Mouse (Mus musculus) erythroid progenitor cell, adult 5-6 weeks (primary cell): ENCODE measurements around the gene Eif3i. TPM values are rescaled to one million over a fixed set of nuclear protein-coding genes. Genes with fewer than 3 reads are reported as not detected.

Experiments
- ATAC-seq: replicated peaks from 2 replicates; pipeline ENCODE4 v1.8.0; 2016; ENCODE audit warnings: moderate number of reproducible peaks, mild to moderate bottlenecking, moderate TSS enrichment, inconsistent platforms; ENCODE audit not compliant: poor library complexity, low FRiP score, severe bottlenecking
- total RNA-seq, 2 experiments: library from RNA; stranded (forward) in 1 of 2; stranded (reverse) in 1 of 2; fragments of 150-400 nt in 1 of 2; fragments of 186-747, 209-891 nt in 1 of 2; gene quantifications; 2 replicates each; pipeline versions ENCODE4 v1.2.3 to v1.2.4; 2015 to 2017; ENCODE audit warnings: low replicate concordance in 2 of 2

Gene Eif3i
- total RNA-seq, 2 experiments from 2014 or later: 59.7 to 79.6 TPM

DNA sequence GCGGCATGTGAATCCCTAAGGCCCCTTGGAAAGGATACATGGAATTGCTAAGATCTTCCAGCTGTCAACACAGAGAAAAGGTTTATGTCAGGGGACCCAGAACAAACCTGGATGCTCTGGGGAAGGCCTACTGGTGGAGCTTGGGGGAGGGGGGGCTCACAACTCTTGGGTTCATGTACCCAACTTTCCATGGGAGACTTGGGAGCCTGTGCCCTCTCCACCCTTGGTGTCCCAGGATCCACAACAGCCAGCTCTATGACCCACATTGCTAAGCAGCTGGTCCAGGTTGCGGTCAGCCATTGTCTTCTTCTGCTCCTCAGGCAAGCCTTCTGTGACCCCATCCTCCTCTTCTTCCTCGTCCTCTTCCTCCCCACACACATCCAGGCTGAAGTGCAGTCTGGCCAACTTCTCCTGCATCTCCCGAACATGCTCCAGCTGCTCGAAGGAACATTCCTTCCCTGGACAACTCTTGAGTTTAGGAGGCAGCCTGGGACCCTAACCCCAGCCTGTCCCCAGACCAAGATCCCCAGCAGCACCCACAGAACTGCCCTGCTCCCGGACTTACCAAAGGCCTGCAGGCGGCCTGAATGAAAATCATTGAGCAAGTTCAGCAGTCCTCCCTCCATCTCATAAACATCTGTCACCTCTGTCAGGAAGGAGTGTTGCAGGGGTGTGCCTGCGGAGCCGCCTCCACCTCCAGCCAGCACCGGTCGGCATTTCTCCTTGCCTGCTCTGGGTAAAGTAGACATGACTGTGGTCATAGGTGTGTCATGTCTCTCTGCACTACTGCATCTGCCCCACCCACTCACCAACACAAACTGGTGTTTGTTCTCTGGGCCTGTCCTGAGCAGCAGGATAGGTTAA is 20.2 kb upstream of the Eif3i start:
- ATAC-seq: no peak

DNA sequence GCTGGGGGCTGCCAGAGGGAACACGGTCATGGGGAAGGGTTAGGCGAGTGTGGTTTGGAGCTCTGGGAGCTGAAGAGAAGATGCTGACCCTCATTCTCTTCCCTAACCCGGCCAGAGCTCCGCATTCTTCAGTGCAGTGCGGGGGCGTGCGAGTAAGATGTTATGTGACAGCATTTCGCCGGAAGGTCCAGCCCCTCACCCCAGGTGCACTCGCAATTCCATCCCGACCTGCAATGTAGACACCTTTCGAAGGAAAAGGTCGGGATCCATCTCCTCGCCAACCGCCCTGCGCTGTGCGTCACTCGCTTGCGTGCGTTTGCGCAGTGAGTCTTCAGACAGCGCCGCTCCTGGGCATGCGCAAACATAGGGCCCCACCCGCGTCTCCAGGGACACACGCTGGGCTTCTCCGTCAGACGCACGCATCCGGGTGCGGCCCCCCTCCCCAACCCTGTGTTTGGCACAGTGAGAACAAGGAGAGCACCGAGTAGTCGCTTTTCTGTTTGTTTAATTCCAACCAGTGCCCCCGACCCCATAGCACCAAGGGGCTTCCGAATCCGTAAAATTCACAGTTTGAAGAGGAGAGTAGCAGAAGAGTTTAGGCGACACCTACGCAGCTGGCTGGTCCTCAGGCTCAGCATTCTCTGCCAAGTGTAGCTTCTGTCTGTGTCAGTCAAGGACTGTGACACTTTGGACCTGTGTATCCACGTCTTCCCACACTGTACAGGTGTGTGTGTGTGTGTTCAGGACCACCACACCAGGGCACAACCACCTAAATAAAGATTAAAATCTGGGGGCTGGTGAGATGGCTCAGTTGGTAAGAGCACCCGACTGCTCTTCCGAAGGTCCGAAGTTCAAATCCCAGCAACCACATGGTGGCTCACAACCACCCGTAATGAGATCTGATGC is 18.6 kb upstream of the Eif3i start, which contains the start of gene Iqcc:
TSS of gene Iqcc (minus strand) at position 314 of the 906 bp plus-strand sequence.
- ATAC-seq: peak; percentile 96

DNA sequence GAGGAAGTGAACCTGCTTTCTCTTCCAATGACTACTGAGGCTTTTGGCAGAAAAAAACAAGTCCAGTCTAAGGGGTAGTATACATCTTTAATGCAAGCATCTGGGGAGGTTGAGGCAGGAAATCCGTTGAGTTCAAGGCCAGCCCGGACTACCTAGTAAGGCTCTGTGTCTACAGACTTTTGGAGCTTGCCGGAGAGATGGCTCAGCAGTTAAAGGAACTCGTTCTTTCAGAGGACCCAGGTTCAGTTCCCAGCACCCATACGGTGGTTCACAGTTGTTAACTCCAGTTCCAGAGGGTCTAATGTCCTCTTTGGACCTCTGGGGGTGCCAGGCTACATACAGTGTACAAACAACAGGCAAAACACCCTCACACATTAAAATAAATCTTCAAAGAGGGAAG is 17.6 kb upstream of the Eif3i start:
- no peak for ATAC-seq

DNA sequence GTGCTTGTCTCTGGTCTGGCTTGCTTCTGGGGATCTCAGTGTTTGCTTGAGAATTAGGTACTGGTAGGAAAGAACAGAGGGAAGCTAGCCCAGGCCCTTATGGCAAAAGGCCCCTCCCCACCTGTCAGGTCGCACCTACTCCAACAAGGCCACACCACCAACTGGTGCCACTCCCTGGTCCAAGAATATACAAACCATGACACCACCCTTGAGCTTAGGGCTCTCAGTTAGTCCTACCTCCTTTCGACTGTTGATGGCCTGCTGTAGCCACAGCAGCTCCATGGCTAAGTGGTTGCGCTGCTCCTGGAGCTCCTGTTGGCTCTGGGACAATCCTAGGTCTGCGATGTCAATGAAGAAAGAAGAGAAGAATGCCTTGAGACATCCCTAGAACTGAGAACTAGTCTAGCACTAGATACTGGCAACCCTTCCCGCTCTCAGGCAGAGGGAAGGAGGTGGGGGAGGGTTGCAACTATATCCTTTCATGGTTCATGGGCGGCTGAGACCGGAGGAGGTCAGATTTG is 16.7 kb upstream of the Eif3i start:
- no peak for ATAC-seq

DNA sequence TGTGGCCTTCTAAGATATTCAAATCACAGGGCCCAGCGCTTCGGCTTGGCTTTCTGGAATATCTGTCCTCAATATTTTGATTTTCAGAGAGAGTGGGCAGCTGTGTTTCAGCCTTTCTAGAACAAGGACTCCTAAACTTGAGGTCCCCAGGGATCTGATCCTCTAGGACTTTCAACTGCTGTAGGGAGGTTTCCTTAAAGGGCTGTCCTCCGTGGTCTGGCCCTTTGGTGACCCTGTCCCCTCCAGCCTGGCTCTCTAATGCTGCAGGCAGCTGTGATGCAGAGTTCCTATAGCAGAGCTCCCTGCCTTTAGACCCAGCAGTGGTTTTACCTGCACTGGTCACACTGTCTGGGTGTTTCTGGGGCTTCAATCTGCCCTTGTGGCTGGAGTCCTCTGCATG is 16.2 kb upstream of the Eif3i start:
- ATAC-seq: no peak

DNA sequence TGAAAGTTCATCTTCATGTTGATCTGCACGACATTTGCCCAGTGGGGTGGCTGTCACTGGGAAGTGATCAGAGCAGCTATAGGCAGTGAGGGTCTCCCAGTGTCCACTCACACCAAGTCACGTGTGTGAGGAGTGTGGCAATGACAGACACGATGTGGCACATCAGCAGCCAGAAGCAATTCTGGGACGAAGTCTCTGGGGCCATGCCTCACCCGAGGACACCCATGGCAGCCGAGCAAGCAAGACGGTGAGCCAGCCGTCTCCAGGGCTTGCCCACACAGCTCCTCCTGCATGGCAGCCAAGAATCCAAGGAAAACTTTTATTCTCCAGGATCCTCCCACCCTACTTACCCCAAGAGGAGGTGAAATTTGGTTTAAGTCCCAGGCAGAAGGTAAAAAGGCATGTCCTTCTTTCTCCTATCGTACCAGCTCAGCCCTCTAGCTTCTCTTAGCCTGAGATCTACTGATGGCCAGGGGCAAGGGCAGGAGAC is 15.4 kb upstream of the Eif3i start:
- ATAC-seq: no peak

DNA sequence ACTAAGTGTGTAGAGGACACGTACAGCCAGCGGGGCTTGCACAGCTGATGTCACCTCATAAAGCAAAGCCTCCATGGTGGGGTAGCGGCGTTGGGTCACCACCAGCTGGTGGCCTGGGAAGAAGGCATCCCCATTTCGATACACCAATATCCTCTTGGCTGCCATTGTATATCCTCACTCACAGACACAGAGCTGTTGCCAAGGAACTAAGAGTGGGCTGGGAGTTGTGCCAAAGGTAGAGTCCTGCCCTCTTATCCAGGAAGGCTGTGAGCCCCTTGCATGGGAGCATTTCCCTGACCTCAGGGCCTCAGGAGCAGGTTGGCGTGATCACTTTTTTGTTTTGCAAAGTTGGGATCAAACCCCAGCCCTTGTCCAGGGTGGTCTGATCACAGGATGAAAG is 13.6 kb upstream of the Eif3i start, which contains the start of gene Dcdc2b:
TSS of gene Dcdc2b (minus strand) at position 165 of the 400 bp plus-strand sequence.
- no peak for ATAC-seq

DNA sequence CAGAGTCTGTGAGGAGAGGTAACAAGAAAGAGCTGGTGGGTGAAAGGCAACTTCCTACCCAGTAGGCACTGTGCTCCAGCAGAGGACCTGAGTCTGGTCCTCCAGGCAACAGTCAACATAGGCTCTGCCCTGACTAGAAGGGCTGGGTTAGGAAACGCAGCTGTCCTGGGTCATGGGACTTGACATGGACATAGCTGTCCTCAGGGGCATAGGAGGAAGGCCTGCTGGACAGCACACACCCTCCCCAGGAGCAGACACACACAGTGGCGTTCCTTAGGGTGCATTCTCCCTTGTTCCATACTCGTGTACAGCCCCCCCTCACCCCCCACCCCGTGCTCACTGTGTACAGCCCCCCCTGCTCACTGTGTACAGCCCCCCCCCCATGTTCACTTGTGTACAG is 10.0 kb upstream of the Eif3i start:
- ATAC-seq: no peak

DNA sequence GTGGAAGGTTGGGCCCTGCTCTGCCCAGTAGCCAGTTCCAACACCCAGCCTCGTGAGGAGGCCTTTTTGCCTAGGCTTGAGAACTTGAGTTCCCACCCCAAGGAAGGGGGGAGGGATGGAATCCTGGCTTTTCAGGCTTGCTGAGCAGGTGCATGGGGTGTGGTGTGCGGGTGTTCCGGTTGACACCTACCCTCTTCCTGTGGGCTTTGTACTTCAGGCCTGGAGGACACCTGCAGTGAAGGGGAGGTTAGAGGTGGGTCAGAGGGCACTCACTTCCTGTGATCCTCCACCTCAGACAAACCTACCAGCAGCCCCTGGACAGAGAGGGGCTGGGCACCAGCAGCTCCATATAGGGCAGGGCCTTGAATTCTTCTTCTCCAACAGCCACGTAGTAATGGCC is 9.6 kb upstream of the Eif3i start:
- ATAC-seq: no peak

DNA sequence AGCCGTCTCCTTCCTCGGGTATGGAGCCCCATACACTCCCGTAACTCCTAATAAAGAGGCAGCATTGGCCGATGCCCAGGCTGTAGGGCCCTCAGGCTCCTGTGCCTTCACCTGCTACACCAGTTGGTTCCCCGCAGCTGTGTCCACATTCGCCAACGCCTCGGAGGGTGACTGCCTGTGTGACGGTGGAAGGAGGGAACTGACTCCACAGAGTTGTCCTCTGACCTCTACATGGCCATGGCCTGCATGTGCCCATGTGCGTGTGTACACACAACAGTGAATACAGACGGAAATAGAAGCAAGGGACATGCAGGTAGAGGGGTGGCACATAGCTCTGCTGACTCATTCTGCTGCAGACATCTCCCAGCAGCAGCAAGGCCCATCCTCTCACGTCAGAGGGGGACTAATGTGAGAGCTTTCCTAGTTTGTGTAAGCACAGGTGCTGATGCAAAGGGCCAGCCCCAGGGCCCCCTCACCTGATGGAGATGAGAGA is 8.7 kb upstream of the Eif3i start:
- ATAC-seq: no peak

DNA sequence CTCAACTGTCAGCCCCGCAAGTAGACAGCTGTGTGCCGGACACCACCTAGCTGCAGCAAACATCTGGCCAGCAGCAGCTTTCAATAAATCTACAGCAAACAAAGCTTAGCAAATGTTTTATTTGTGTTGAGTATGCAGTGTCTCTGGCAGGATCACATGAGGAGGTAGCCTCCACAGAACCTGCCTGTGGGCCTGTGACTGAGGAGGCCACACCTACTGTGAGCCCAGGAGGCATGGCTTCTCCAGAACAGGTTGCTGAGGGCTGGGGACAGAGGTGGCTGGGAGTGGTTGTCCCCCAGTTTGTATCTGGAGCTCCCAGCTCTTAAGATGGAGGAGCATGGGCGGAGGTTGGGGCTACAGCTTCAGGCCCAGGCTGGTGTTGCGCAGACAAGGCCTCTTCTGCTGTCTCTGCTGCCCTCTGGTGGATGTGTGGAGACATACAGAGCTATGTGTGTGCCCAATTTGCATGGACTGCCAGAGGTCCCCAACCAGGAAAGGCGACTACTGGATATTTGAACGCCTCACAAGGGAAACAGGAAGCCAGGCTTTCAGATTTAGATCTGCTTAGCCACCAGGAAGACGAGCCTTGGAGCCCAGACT is 8.1 kb upstream of the Eif3i start:
- peak; percentile 86 for ATAC-seq

DNA sequence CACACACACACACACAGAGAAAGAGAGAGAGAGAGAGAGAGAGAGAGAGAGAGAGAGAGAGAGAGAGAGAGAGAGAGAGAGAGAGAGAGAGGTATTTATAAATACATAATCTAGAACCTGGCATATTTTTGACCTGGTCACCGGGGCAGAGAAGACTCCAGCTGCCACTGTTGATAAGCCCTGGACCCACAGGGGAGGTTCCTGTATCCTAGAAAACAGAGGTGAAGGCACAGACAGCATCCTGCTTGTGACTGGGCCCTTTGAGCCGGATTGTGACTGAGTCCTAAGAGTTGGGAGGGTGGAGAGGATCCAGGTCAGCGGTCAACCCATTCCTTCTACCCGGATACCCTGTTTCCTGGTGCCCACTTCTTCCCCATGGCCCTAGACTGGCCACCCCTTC is 11.6 kb downstream of the Eif3i start:
- peak; percentile 91 for ATAC-seq

DNA sequence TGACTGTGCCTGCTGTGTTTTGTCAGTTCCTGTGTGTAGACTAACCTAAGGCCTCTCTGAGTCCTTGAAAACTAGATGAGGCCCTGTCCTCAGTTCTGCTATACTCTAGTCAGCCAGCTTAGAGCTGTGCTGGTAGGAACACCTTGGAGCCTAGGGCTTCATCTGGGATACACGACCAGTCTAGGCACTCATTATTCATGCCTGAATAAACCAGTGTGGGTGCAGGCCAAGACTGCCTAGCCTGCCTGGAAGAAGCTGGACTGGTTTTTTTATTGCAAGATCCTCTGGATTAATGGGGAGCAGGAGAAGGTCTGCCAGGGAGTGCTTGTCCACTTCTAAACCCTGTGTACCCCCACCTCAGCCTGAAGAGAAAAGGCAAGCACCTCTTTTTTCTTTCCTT is 13.5 kb downstream of the Eif3i start:
- no peak for ATAC-seq

DNA sequence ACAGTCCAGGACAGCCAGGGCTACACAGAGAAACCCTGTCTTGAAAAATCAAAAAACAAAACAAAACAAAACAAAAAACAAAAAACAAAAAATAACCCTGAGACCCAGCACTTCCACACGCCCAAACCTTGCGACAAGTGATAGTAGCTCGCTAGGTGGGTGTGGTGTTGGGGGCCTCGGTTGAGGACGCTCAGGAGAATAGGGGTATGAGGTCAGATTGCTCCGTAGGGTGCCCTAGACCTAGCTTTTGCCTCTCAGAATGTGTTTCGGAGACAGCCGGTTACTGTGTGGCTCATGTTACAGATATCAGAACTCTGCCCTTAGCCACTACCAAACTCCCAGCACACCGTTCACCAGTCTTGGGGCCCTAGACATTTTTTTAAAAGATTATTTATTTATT is 14.7 kb downstream of the Eif3i start:
- ATAC-seq: no peak

DNA sequence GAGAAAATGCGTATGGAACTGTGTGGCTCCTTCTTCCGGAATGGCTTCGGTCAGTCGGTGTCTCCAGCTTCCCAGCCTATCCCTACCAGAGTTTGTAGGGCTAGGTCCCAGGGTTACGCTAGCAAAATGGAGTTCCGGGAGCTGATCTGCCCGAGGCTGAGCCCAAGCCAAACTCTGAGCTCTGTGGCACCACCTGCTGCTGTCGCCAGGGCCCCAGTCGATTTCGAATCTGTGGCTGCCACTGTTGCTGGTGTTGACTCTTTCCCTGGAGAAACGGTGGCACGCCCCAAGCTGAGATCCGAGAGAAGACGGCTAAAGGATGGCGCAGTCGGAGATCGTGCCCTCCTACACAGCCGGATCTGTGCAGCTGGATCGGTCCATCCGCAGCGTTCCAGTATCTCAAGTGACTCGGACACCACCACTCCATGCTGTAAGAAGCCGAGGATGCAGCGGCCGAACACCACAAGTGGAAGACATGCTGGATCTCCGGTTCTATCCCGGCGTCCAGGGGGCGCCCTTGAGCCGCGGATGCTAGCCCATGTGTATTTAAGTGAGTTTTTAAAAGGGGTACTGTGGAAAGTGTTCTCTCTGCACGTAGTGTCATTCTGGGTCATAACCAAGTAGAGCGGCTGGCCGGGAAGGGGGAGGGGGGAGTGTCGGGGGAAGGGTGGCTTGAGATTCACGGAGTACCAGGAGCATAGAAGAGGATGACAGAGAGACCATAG is 15.4 kb downstream of the Eif3i start:
- peak; percentile 75 for ATAC-seq

DNA sequence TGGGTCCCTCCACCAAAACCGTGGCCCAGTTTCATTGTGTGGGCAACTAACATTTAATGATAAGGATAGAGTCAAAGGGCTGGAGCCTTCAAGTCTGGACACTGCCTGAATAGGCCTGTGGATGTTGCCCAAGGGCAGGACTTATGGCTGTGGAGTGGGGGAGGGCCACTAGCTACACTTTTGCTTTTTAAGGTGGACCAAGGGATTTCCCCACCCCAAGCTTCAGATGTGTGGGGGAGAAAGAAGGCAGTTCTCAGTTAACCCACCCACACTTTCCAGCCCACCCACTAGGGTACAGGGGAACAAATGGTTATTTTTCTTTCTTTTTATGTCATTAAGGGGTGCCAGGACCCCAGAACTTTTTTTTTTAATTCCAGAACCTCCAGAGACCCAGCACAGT is 16.1 kb downstream of the Eif3i start:
- no peak for ATAC-seq

DNA sequence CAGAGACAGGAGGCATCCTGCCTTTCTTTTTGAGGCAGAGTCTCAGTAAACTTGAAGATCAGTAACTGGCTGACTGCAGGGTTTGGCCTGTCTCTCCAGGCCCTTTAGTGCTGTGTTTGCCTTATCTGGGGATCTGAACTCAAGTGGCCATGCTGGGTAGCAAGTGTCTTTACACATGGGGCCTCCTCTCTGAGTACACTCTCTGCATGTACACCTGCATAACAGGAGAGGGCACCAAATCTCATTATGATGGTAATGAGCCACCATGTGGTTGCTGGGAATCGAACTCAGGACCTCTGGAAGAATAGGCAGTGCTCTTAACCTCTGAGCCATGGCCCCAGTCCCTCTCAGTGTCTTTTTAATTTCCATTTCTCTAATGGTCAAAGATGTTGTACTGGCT is 18.2 kb downstream of the Eif3i start:
- ATAC-seq: no peak

DNA sequence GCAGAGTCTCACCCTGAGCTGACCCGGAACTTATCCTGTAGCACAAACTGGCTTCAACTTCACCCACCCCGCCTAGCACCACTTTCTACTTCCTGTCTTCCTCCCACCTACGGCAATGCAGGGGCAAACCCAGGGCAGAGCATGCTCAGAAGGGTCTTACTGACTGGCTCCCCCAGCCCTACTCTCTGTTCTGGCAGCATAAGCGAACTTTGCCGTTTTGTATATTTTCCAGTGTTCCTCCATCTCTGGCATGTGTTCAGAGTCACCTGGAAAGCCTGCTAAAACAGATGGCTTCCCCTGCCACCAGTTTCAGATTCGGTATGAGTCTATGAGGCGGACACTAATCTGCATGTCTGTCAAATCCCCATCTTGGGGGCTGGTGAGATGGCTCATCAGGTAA is 20.1 kb downstream of the Eif3i start:
- no peak for ATAC-seq

DNA sequence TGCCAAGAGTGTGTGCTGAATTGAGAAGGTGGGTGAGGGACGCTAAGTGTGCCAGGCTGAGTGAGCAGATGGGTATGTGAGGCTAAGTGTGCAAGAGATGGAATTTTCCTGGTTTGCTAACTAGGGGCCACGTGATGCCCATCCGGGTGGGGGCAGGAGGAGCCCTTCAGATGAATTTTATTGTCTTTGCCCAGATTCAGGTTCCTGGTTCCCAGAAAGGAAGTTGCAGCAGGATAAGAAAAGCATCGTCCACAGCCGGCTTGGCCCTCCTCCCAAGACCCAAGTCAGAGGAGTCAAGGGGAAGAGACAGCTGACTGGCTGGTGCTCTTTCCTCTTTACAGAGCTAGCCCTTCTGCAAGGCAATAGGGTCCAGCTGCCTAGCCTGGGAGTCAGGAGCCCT is 22.0 kb downstream of the Eif3i start, which contains the start of gene Fam167b:
TSS of gene Fam167b (minus strand) at position 84 of the 400 bp plus-strand sequence.
- ATAC-seq: 0 out of 2 replicates have a peak, but pooled peaks have one; percentile 28
